Mouse (Mus musculus) hindbrain, embryonic 13.5 days (tissue): ENCODE measurements at regions not wholly inside any gene's neighbourhood (a gene's known extent, or its start where the extent isn't known, plus 50 kb on each side); places are given as distances from the start of the nearest gene placed in this dataset.

Experiments
- ATAC-seq: fragments of 200-750 bp; cut with Nextera tagmentation; 2 replicates; pipeline ENCODE4 v1.8.0; 2017; ENCODE audit warnings: moderate TSS enrichment; ENCODE audit not compliant: low FRiP score
- H3K27ac ChIP-seq: fragments of 300-500 bp; sonication (generic); 2 replicates; pipeline ENCODE4 v1.5.1; 2015; ENCODE audit warnings: inconsistent platforms, mild to moderate bottlenecking, moderate library complexity
- H3K27me3 ChIP-seq: fragments of 300-500 bp; sonication (generic); 2 replicates; pipeline ENCODE4 v1.6.1; 2015; ENCODE audit warnings: mild to moderate bottlenecking, inconsistent platforms
- H3K36me3 ChIP-seq: fragments of 300-500 bp; sonication (generic); 2 replicates; pipeline ENCODE4 v1.6.1; 2015; ENCODE audit warnings: mild to moderate bottlenecking, inconsistent platforms
- H3K4me1 ChIP-seq: fragments of 300-500 bp; sonication (generic); replicated peaks from 2 replicates; pipeline ENCODE4 v1.6.1; 2015; ENCODE audit warnings: inconsistent platforms
- H3K4me2 ChIP-seq: fragments of 300-500 bp; sonication (generic); 2 replicates; pipeline ENCODE4 v1.6.1; 2015; ENCODE audit warnings: inconsistent platforms, mild to moderate bottlenecking, moderate library complexity
- H3K4me3 ChIP-seq: fragments of 300-500 bp; sonication (generic); 2 replicates; pipeline ENCODE4 v1.5.1; 2015; ENCODE audit warnings: mild to moderate bottlenecking, inconsistent platforms
- H3K9ac ChIP-seq: fragments of 300-500 bp; sonication (generic); 2 replicates; pipeline ENCODE4 v1.6.1; 2015; ENCODE audit warnings: mild to moderate bottlenecking, inconsistent platforms
- H3K9me3 ChIP-seq: fragments of 300-500 bp; sonication (generic); 2 replicates; pipeline ENCODE4 v1.6.1; 2016; ENCODE audit warnings: inconsistent platforms
- WGBS: fragments of 180-500 bp; shearing (Covaris S2); methylation state at CpG from one replicate; pipeline ENCODE4 v1.1.7; 2015; 5-methylcytosine and 5-hydroxymethylcytosine counted together

DNA sequence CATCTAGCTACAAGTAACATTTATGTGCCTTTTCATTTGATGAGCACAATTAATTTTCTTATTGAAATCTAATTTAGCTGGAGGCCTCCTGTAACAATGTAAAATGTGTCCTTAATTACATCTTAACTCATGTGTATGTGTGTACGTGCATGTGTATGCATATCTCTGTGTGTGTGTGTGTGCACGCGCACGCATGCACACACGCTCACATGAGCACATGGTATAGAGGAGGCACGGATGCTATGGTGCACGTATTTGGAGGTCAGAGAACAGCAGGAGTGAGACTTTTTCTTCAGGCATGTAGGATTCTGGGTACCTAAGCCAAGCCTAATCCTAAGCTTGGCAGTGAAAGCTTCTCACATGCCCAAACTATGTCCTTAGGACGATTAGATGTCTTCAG is 52.9 kb upstream of the Gorab start:
- H3K4me3 ChIP-seq: no peak overlapping the region
- no peak overlapping the region for H3K9ac ChIP-seq
- no peaks in the 10 kb centered on the region for H3K4me1 ChIP-seq
- WGBS: 89% methylated on average over 8 of the region's 8 CpGs
- no peaks in the 10 kb centered on the region for H3K36me3 ChIP-seq
- H3K4me2 ChIP-seq: no peak overlapping the region
- no peak for ATAC-seq
- no peak overlapping the region for H3K27ac ChIP-seq
- H3K9me3 ChIP-seq: no peaks in the 10 kb centered on the region
- no peaks in the 10 kb centered on the region for H3K27me3 ChIP-seq
